Mouse (Mus musculus): Measurements from ENCODE around the gene Haus5.

Haus5 gene

DNA sequence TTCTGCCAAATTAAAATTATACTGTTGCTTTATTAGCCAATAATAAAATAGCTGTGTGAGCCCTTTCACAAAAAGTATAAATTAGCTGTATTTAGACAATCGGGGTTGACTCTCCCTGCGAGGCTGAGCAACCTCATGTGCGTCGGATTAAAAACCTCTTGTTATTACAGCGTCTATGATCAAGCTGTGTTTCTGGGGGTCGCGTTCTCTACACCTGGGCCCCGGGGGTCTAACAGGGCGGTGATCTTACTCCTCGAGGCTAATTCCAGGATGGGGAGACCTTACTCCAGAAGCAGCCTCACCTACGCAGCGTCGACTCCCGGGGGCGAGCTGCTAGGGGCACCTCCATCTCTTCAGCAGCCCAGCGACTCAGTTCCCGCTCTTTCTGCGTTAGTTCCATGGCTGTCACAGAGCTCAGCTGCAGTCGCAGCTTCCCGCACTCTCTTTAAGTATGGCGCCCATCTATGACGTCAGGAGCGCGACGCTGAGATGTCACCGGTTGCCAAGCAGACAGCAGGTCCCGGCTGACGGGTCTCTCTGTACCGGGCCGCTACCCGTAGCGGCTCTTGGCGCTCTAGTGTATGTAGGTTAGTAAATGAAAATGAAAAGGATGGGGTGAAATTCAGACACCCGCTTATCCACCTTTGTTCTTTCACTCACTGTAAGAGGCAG lies at the start of gene Haus5:
Haus5 (minus strand) TSS at position 466 of the 672 bp plus-strand sequence.
- peak; percentile 92 for DNase-seq

DNA sequence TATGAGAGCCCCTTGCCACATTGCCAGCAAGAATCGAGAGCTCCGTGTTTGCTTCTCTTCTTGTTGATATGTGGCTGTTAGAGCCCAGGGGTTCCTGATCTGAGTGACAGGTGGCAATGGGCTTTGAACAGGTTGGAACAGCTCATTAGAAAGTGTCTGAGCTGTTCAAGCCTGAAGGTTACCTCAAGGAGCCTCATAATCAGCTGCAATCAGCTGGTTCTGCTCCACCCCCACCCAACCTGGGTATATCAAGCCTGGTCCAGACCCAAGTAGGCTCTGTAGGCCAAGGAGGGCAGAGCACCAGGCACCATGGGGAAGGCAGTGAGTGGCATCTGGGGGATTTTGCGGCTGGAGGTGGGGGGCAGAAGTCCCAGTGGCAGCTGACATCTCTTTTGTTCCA lies 47.1 kb upstream of the Haus5 start, which contains the start of gene Atp4a:
Atp4a (plus strand) TSS at position 268 of the 400 bp plus-strand sequence.
- DNase-seq: peak; percentile 45

DNA sequence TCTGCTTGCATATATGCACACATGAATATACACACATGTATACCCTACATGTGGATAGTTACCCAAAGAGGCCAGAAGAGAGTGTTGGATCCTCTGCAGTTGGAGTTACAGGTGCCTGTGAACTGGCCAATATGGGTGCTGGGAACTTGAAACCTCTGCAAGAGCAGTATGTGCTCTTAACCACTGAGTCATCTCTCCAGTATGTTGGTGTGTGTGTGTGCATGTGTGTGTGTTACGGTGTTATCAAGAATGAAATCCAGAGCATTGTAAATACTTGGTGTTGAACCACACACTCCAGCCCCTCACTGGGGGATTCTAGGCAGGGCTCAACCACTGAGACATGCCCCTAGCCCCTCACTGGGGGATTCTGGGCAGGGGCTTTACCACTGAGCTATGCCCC lies 42.6 kb upstream of the Haus5 start:
- DNase-seq: no peak

DNA sequence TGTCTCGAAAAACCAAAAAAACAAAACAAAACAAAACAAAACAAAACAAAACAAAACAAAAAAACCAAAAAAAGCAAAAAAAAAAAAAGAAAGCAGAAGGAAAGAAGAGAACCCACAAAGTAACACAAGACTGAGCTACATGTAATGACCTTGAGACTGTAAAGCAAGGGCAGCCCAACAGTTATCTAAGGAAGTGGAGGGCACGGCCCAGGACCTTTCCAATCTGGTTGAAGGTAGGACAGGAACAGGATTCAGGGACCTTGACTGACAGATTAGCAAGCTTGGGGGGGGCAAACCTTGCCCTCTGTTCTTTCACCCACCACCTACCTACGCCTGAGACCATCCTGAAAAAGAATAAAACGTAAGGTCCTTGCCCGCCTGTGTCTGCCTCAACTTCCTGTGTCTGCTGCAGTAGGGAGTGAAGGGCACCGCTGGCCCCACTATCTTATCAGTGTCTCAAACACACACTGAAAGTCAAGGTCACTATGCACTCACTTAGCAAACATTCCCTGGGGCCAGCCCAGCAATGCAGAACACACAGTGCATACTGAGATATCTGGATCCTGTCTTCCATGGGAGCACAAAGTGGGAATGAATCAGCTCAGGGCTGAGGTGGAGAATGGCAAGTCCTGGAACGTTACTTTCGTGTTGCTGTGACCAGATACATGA lies 41.6 kb upstream of the Haus5 start:
- no peak for DNase-seq

DNA sequence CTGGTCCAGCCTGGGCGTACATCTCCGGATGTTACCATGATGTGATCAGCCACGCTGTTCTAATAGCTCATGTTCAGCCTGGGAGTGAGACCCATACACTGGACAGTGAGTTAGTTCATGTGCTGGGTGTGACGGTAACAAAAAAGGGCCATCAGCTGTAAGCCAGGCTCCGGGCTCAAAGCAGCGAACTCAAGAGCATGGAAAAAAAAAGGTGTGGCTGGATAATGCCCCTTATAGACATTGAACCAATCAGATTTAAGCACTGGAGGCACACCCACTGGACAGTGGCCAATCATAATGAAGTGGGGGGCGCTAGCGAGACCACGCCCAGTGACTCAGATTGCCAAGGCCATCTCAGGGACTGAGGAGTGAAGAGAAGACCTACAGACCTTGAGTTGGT lies 33.8 kb upstream of the Haus5 start, which contains the start of gene 2200002J24Rik:
2200002J24Rik (plus strand) TSS at position 338 of the 400 bp plus-strand sequence.
- DNase-seq: peak; percentile 13

DNA sequence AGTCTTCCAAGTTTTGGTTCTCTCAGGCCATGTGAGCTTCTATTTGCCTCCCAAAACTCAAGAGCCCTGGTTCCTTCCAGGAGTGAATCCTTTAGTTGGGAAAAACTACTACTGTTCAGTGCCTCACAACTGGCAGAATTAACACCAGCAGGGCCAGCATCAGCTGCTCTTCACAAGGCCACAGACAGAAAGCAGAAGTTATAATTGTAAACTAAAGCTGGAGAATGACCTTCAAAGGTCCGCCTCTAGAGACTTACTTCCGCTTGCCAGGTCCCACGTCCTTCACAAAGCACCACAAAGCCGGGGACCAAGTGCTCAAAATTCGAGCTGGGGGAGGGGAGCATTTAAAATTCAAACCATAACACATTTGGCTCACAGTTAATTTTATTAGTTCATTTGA lies 33.3 kb upstream of the Haus5 start:
- no peak for DNase-seq

DNA sequence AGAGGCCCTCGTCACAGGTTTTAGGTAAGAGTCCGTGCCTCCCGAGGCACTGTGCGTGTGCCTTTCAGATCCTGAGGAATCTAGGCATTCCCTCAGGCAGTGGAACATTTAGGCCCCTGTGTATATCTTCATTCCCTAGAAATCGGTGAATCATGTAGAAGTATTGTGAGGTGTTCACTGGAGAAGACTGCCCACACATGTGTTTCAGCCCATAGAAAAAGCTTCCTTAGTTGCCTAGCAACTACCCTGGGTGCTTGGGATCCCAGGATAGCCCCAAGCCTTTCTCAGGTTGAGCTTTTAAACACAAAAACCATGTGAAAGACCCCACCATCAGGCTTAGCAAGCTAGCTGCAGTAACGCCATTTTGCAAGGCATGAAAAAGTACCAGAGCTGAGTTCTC lies 23.5 kb upstream of the Haus5 start:
- no peak for DNase-seq

DNA sequence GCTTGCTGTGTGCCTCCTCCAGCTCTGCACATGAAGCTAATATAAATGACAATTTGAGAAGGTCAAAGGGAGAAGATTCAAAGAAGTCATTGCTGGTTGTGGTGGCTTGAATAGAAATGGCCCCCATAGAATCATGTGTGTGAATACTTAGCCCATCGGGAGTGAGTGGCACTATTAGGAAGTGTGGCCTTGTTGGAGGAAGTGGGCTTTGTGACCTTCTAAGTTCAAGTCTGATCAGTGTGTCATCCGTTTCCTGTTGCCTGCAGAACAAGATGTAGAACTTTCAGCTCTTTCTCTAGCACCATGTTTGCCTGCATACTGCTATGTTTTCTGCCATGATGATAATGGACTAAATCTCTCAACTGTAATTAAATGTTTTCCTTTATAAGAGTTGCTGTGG lies 18.6 kb upstream of the Haus5 start:
- DNase-seq: no peak

DNA sequence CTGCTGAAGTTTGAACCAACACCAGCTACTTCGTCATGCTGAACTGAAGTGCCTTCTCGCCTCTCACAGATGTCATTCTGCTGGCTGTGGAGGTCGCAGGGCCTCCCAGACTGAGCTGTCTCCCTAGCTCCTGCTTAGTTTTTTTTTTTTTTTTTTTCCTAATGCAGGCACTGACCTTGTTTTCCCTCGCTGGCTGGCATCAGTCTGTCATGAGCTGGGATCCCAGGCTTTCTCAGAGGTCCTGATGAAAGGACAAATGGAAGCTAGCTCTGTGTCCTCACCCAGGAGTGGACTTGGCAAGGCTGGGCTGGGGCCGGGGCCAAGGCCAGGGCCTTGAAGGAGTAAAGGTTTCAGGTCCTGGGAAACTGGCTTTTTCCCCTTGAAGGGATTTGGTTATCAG lies 17.1 kb upstream of the Haus5 start:
- DNase-seq: no peak

DNA sequence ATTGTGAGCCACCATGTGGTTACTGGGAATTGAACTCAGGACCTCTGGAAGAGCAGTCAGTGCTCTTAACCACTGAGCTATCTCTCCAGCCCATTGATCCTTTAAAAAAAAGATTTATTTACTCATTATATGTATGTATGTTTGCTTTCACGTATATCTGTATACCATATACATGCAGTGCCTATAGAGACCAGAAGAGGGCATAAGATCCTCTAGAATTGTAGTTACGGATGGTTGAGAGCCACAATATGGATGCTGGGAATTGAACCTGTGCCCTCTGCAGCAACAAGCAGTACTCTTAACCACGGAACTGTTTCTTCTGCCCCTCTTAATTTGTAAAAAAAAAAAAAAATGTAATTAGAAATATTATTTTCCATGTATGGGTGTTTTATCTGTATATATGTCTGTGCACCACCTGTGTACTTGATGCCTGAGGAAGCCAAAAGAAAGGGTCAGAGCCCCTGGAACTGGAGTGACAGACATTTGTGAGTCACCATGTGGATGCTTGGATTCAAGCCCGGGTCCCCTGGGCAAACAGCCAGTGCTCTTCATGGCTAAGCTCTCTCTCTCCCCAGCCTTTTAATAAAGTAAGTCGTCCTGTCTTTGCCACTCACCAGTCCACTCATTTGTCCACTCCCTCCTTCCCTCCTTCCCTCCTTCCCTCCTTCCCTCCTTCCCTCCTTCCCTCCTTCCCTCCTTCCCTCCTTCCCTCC lies 13.6 kb upstream of the Haus5 start:
- DNase-seq: no peak

DNA sequence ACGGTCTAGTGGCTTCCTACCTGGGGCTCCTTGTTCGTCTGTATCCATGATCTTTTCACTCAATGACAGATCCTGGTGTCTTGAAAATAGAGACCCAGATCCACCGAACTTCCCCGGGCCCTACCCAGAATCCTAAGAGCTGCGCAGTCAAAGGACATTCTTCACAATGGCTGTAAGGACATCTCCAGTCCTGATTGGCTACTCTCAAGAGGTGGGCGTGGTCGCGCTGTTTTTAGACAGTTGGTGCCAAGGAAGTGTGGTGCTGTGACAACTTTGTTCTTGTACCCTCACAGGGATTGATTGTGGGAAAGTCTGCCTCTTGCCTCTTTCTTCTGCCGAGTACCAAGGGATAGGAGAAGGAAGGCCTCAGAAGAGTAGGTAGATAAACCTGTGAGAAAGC lies 6.7 kb upstream of the Haus5 start, which contains the start of gene Pmis2:
Pmis2 (minus strand) TSS at position 126 of the 400 bp plus-strand sequence.
- no peak for DNase-seq

DNA sequence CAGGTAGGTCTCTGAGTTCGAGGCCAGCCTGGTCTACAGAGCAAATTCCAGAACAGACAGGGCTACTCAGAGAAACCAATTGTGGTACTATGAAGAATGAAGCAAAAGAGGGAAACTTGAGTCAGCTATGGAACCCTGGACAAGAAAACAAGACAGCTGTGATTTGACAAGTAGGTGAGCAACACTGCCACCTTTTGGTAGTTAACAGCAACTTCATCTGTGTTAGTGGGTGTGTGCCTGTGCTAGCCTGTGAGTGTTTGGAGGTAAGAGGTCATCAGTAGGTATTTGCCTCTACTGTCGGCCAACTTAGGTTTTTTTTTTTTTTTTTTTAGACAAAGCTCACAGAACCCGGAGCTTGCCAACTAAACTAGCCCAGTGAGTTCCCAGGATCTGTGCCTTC lies 4.4 kb upstream of the Haus5 start:
- DNase-seq: peak; percentile 31

DNA sequence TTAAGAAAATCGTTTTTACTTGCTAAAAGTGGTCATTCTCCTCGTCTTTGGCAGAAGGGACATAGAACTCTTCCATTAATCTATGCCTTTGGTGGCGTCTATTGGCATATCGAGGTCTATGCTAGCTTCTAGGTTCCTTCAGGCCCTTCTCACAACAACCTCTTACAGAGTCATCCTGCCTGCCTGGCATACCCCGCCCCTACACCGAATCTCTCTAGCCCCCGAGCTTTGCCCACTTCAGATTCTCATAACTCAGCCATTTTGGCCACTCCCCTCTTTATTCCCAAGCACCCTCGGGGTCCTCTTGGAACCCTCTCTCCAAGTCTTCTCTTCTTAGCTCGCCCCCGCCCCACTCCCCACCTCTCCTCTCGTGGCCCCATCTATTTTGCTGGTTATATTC lies 527 bp upstream of the Haus5 start:
- DNase-seq: no peak

DNA sequence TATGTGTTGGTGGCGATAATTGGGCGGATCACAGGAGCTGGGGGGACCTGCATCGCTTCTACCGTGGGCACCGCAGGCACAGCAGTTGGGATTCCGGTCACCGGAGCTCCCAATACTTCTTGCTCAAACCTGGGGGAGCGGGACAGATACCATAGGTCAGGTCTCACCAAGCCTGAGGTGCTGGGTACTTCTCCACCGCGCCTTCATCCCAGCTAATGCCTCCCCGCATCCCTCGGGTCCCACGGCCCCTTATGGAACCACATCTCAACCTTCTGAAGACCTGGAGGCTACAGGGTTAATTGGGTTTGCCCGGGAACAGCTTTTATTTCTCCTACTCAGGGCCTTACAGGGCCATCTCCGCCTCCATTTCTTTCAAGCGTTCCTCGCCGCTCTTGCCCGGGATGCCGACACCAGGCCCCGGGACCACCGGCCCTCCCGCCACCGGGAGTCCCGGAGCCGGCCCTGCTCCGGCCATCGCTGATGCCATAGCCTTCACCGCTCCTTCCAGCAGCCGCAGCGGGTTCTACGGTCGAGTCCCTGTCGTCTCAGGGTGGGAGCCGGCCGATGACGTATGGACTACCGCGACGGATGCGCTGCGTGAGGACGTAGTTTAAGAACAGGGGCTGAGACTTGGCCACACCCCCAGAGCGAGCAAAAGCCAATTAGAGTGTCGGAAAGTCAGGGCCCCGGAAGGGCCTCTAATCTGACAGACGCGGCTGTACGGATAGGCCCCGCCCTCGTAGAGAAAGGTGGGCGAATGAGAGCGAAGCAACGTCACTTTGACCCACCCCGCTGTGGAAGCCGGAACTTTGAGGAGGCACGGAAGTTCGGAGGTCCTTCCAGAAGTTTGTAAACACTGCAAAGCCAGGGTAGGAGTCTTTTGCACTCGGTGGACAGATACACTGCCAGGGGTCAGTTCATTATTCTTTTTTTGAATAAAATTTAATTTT lies 14.9 kb downstream of the Haus5 start, which contains the start of gene Rbm42:
Rbm42 (minus strand) TSS at position 727 of the 950 bp plus-strand sequence.
- peak; percentile 100 for DNase-seq

DNA sequence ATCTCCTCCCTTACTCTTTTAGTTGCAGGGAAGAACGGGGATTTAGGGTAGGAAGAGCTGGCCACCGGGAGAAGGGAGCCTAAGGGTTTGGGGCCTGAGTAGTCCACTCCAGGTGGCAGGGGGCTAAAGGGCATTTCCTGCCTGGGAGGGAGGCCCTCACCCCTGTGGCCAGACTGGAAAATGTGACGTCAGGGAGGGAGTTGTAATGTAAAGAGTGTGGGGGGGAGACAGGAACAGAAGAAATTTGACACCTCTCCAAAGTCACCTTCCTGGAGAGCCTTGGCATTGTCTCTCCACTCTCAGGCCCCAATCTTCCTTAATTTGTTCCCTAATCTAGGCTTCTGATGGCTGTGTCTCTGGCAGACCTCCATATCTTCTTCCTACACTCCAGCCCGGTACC lies 25.7 kb downstream of the Haus5 start:
- DNase-seq: no peak

DNA sequence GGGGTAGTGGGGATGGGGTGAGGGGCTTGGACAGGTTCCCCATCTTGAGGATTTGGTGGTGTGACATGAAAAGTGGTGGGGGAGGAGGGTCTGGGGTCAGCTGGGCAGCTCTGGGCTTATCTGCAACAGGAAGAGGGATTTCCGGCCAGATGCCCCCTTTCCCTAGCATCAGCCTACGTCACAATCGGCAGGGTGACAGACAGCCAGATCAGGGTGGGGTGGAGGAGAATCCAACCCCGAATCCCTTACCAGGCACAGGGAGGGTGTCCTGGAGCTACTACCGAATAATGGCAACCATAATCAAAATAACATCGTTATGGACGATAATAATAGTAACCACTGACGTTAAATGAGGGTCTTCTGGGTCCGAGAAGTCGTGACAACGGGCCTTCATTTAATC lies 28.4 kb downstream of the Haus5 start:
- DNase-seq: no peak

DNA sequence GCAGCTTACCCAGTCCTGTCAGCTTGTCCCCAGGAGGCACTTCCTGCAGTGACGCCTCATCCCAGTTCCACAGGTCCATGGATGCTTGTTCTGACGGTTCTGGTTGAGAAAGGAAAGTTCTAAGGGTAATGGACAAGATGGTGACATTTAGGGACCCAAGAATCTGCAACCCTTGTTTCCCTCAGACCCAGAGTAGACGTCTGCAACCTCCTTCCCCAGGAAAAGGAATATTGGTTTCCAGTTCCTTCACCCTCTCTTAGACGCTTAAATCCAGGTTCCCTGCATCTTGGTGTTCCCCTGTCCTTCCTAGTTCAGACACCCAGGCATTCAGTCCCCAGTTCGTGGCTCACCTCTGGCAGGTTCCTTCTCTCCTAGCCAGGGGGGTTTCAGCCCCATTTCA lies 29.0 kb downstream of the Haus5 start, which contains the start of gene Etv2:
Etv2 (minus strand) TSS at position 101 of the 400 bp plus-strand sequence.
- no peak for DNase-seq

DNA sequence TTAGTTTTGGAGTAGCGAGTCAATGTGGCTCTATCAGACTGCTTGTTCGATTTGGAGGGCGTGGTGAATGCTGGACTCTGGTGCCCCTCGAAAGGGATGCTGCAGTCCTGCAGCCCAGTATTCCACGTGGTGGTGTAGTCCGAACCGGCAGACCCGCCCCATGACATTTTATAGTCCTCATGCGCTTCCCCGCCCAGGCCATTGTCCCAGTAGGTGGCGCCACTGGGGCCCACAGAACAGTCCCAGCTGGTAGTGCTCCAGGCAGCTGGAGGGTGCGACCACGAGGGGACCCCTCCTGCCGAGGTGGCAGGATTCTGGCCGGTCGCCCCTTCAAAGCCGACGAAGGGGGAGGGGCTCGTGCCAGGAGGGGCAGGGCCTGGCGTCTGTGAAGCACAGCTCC lies 30.2 kb downstream of the Haus5 start:
- peak; percentile 34 for DNase-seq

DNA sequence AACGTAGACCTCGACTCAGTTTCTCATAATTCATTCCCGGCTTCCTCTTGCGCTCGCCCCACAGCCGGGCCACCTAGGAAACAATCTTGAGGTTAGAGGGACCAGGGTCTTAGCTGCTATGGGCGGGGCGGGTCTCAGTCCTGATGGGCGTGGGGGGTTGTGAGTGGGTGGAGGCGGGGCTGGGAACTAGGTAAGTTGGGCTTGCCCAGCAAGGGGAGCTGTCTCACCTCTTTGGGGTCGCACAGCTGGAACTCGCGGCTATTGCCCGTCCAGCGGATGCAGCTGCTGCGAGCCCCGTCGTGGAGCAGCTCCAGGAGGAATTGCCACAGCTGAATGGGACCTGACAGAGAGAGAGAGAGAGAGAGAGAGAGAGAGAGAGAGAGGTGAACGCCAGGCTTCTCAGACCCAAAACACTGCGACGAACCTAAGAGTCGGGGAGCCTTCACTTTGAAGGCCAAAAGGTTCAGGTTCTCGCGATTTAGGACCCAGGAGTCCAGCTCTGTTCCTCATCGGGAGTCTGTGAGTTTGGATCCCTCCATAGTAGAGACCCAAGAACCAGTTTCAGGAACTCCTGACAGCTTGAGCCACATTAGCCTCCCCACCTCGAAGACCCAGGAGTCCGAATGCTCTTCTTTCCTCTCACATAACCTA lies 30.9 kb downstream of the Haus5 start:
- DNase-seq: no peak

DNA sequence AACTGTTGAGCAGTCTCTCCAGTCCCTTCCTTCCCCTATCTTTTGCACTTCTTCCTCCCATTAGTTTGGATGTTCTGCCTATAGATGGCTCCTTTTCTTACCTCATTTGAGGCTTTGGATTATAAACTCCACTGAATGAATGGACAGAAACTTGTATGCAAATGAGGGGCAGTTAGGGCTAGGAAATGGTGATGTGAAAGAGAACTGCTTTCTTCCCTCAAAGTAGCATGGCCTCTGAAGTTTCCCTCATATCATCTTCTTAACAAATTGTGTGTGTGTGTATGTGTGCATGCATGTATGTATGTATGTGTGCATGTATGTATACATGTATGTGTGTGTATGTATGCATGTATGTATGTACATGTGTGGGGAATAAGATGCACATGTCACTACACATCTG lies 35.8 kb downstream of the Haus5 start:
- DNase-seq: no peak

DNA sequence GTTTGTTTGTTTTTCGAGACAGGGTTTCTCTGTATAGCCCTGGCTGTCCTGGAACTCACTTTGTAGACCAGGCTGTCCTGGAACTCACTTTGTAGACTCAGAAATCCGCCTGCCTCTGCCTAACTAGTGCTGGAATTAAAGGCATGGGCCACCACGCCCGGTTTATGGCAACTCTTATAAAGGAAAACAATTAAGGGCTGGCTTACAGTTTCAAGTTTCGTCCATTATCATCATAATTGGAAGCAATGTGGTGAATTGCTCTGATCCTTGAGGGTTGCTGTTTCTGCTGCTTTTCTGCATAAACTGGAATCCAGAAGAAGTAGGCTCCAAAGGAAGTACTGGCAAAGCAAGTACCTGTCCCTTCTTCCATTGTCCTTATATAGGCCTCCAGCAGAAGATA lies 38.1 kb downstream of the Haus5 start:
- DNase-seq: no peak
